Mouse (Mus musculus) activated CD4-positive, CD25-positive, alpha-beta regulatory T cell, adult 4 months (primary cell): ENCODE results near the gene 1700010I14Rik. TPM values are rescaled to one million over a fixed set of nuclear protein-coding genes. Genes with fewer than 3 reads are reported as not detected.
A peak's percentile ranks its signal among the peaks of the same experiment; 100 is the strongest.

Experiments
- ATAC-seq: one replicate; pipeline ENCODE4 v1.8.0; 2017
- polyA plus RNA-seq, 2 experiments: library from polyadenylated mRNA; unstranded; fragments of 100-300 nt; shearing (Covaris generic); gene quantifications; one replicate each; pipeline ENCODE4 v1.2.1; 2017

Gene 1700010I14Rik
- 1 to 10 TPM; 5.5 to 6.5 TPM for polyA plus RNA-seq

- ATAC-seq: peak; percentile 91
Observed at GRCm38 (mm10) chr17:8988119-8988807, at the start of gene 1700010I14Rik. Gene 1700010I14Rik (plus strand): TSS chr17:8988333.

GRCm38 (mm10) chr17:8951588-8951987, 36.5 kb upstream of the 1700010I14Rik start:
- ATAC-seq: no peak

GRCm38 (mm10) chr17:8952951-8953350, 35.2 kb upstream of the 1700010I14Rik start:
- ATAC-seq: no peak

DNA sequence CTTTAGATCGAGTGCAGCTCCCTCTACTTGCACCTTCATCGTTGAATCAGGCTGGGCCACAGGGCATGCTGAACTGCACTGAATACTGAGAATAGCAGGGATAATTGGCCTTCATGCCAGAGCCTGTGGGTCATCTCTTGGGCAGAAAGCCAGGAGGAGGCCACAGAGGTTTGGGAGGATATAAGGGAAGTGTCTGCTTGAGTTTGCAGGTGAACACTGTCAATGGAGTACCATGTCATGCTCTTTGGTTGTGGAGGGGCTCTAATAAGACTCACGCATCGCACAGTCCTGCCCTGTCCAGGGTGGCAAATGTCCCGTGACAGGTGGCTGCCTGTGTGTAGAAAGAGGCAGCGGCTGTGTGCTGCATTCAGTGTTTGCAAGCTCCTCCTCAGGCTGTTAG, 30.0 kb upstream of the 1700010I14Rik start:
- no peak for ATAC-seq

- ATAC-seq: no peak
Observed at GRCm38 (mm10) chr17:8960386-8960785, 27.7 kb upstream of the 1700010I14Rik start.

- no peak for ATAC-seq
Observed at GRCm38 (mm10) chr17:8961097-8961496, 27.0 kb upstream of the 1700010I14Rik start.

DNA sequence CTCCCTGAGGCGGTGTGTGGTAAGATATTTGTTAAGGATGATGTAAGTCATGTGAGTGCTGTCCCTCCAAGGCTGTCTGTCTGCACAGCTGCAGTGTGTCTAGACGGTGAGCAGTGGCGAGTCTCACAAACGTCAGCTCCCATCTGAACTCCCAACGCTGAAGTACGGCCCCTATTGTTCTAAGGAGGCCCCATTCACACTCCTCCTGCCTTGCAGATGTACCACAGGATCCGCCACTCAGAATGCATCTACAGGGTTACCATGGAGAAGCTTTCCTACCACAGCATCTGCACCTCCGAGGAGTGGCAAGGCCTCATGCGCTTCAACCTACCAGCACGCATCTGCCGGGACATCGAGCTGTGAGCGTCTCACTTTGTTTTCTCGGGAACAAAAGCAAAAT, 26.5 kb upstream of the 1700010I14Rik start:
- ATAC-seq: no peak

- ATAC-seq: no peak
Observed at GRCm38 (mm10) chr17:8965177-8965576, 23.0 kb upstream of the 1700010I14Rik start.

- no peak for ATAC-seq
Observed at GRCm38 (mm10) chr17:8972152-8972854, 15.8 kb upstream of the 1700010I14Rik start.

DNA sequence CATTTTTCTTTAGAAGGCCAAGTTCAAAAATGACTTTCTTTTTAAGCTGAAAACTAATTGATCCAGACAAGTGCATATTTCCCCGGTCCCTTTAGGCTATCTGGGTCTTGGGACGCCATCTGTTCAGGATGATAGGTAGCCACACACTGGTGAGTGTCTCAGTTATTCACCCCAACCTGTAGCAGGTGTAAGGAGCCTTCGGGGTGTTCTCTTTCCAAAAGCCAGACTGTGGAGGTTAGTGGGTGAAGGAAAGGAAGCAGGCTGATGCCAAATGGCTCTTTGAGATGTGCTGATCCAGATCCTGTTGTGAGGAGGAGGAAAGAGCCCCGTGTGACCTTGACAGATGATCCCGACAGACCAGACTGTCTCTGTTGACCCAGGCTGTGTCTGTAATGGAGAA, 14.8 kb upstream of the 1700010I14Rik start:
- no peak for ATAC-seq

GRCm38 (mm10) chr17:8974423-8974822, 13.7 kb upstream of the 1700010I14Rik start:
- ATAC-seq: no peak

DNA sequence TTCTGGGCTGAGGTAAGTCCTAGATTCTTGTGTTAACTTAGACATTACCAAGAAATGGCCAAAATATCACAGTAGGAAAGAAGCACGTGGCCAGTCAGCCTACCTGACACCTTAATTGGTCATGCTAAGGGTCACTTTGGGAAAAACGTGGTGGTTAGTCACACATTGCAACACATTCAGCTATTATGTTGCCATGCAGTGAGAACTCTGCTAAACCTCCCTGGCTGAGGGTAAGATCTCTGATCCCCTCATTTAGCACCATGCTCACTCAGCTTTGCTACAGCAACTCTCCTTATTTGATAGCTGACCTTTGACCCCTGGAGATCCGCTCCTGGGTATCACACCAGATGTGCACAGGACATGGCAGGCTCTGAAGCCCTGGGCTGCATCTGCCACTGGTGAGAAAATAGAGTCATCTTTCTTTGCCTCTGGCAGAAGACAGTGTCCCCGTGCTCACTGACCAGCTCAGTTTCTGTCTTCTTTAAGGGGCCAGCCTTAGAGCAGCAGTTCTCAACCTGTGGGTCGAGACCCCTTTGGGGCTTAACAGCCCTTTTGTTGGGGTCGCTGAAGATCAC, 13.2 kb upstream of the 1700010I14Rik start:
- ATAC-seq: no peak

GRCm38 (mm10) chr17:8976745-8977144, 11.4 kb upstream of the 1700010I14Rik start:
- no peak for ATAC-seq

DNA sequence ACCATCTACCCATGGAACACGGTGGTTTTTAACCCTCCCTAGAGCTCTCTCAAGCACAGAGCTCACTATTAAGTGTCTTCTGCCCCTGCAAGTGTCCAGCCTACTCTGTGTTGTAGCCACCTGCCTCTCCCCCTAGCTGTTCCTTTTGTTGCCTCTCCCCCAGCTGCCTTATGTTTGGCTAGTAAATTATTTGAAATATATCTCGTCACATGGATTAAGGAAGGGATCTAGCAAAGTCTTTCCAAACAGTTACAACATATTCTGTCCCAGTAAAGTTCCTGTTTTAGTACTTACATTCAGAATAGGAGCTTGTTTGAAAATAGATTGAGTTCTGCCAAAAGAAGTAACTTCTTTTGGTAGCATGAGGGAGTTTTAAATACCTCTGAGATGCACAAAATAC, 10.9 kb upstream of the 1700010I14Rik start:
- ATAC-seq: no peak

- no peak for ATAC-seq
Observed at GRCm38 (mm10) chr17:8983576-8983975, 4.6 kb upstream of the 1700010I14Rik start.

DNA sequence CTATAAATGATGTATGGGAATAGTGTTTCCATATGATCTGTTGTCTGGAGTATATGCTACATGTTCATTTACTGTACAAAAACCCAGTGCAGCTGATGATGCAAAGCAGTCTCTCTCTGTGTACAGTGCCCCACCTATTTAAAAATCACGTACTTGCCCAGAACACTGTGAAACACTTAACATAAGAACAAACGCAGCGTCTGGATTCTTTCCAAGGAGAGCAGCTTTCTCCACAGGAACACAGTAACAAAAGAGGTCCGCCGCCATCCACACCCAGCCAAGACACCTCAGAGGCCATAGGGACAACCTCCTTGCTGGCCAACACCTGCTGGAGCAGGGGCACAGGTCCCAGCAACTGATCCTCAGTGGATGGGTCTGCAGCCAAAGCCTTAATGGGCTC, 2.4 kb upstream of the 1700010I14Rik start:
- no peak for ATAC-seq

DNA sequence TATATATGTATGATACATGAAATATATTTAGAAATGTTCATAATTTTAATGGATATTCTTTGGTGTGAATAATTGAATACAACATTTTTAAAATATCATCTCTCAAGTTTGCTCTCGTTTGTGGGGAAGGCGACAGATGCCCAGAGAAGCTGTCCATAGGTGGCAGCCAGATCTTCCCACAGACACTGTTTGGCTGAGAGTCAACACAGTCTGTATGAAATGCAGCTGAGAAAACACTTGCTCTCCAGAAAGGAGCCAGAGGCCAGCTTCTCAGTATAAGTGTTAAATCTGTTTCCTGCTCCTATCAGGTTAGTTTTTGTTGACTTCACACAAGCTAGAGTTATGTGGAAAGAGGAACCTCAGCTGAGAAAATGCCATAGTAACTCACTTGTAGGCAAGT, 1.6 kb upstream of the 1700010I14Rik start:
- no peak for ATAC-seq

GRCm38 (mm10) chr17:8987369-8987768, 764 bp upstream of the 1700010I14Rik start:
- no peak for ATAC-seq

DNA sequence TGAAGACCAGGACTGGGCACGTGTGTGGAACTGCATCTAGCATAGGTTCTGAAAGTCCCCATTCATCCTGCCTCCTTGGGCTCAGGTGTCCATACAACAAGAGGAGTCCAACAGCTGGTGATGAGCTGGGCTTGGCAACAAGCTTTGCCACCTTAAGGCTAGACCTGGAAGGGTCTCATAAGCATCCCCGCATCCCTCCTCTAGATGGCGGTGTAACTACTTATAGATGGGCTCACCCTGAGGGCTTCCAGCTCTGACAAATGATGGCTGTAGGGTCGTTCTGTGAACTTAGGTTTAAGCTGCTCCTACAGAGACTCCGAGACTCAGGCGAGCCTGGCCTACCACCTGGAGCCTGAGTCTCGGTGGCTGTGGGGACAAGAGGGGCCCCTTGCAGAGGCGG, 3.0 kb downstream of the 1700010I14Rik start:
- ATAC-seq: no peak

DNA sequence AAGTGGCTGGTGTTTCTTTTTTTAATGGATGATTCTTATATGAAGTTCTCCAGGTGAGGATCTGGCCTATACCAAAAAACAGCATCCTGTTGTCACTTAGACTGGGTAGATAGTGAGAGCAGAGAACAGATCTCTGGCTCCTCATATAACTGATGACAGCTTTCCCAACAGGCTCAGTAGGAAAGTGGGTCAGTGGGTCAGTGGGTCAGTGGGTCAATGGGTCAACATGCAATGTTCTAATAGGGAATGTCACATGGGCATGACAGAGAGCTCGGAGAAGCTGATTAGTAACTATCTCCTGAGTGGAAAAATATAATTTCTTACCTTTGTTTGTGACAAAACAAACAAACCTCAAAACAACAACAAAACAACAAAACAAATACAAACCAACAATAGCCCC, 7.2 kb downstream of the 1700010I14Rik start:
- ATAC-seq: no peak

GRCm38 (mm10) chr17:9002438-9002837, 14.3 kb downstream of the 1700010I14Rik start:
- peak; percentile 43 for ATAC-seq

DNA sequence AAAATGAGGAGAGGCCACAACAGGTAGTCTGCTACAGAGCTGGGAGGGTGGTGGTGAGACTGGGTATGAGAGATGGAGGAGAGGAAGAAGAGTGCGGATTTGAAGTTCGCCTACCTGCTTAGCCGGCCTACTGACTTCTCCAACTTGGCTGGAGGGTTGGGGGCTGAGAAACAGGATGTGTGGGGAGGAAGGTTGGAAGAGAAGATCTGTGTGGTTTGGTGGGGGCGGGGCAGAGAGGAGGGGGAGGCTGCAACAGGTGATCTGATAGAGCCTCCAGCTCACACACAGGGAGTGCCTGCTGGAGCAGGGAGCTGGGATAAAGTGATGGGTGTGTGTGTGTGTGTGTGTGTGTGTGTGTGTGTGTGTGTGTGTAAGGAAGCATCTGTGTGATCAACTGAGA, 16.4 kb downstream of the 1700010I14Rik start:
- no peak for ATAC-seq

DNA sequence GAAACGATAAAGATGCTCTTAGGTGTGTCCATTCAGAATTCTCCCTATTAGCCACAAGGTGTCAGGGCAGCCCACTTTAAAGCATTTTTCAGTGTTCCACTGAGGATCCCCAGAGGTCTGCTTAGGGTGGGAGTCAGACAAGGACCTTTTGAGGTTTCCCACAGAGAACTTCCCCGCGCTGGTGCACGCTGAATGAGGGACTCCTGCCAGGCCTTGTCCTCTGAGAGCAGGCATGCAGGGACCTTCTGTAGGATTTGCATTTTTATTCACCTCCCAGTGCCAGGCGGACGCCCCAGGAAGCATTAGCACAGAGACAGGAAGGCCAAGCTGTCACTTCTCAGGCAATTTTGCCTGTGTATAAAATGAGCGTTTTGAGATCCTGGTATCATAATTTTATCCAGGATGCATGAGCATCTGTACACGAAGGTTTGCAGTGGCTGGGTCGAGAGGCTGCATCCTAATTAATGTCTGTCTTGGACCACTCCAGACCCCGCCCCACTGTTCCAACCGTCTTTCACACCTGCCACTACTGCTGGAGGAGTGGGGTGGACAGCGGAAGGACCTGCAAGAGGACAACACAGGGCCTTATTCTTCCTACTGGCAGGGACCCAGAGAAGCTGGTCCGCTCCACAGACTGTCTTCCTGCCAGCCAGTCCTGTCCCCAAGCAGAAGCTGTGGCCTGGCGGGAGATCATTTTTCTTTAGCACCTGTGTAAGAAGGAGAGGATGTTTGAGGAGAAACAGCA, 35.2 kb downstream of the 1700010I14Rik start:
- ATAC-seq: no peak
